In the genomic region with DNA sequence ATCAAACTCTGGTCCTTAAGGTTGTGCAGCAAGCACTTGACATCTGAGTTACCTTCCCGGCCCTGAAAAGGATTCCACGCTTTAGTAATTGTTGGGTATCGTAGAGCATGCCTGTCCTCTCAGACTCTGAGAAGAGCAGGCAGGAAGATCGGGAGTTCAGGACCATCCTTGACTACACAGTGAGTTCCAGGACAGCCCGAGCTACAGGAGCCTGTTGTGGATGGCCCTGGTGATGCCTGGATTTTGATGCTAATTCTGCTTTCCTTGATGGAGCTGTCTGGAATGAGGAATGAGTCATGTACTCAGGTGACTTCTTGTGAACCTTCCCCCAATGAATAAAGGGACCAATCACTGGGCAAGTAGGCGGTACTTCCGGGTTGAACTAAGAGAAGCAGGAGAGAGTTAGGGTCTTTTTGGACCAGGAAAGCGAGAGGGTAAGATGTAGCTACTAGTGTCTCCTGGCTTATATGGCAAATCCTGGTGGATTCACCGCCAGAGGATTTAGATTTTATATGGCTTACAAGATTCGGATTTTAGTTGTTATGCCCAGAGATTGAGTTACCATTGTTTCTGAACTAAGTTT, we compare ENCODE assay signal across 24 mouse cellular contexts. TPM values are rescaled to one million over a fixed set of nuclear protein-coding genes. Genes with fewer than 3 reads are reported as not detected.
DNase-seq lines count a peak whose midpoint lies in the region; ATAC-seq and TF ChIP-seq lines count a peak whose summit lies in the region.
"Had no signal": no experiment of that assay in that cellular context is flagged by ENCODE, and none has a peak within 500 bp of the region (broad histone marks: within the 10 kb centered on the region; RNA-seq: fewer than 3 reads in every experiment).

No protein-coding gene starts in this region.

- no peak overlapping the region for H3K4me2 ChIP-seq in stomach, postnatal 0 days (replicated peaks; ENCODE audit: low read depth)
- H3K4me2 ChIP-seq: forebrain, embryonic 13.5 days; heart, embryonic 12.5 days; heart, embryonic 15.5 days; hindbrain, embryonic 13.5 days; intestine, embryonic 15.5 days had no signal

- peaks cover 2% of the 10 kb centered on the region for H3K4me1 ChIP-seq in ES-Bruce4 (ENCODE audit: control insufficient read depth, insufficient read depth, low read length)
- H3K4me1 ChIP-seq in stomach, postnatal 0 days (replicated peaks; ENCODE audit: control insufficient read depth, insufficient read depth), result no peaks in the 10 kb centered on the region
- H3K4me1 ChIP-seq: forebrain, embryonic 10.5 days; forebrain, embryonic 13.5 days; heart, embryonic 15.5 days; hindbrain, embryonic 13.5 days; intestine, embryonic 15.5 days had no signal

- 85% methylated on average over 10 of the region's 10 CpGs for WGBS in stomach, postnatal 0 days

- H3K36me3 ChIP-seq in ES-Bruce4 (ENCODE audit: control insufficient read depth, insufficient read depth, low read length, poor library complexity, severe bottlenecking), result no peaks in the 10 kb centered on the region
- no peaks in the 10 kb centered on the region for H3K36me3 ChIP-seq in stomach, postnatal 0 days (ENCODE audit: control insufficient read depth, insufficient read depth, low read length)
- H3K36me3 ChIP-seq: forebrain, embryonic 10.5 days; heart, embryonic 12.5 days; heart, embryonic 15.5 days; hindbrain, embryonic 13.5 days; intestine, embryonic 15.5 days had no signal

- H3K9ac ChIP-seq in ES-Bruce4 (ENCODE audit: low read depth, poor library complexity, severe bottlenecking), result peak overlapping the region; percentile 91
- no peak overlapping the region for H3K9ac ChIP-seq in stomach, postnatal 0 days (ENCODE audit: low read length)
- H3K9ac ChIP-seq: forebrain, embryonic 13.5 days; heart, embryonic 12.5 days; heart, embryonic 15.5 days; hindbrain, embryonic 13.5 days; intestine, embryonic 15.5 days had no signal

- H3K27me3 ChIP-seq in ES-Bruce4 (ENCODE audit: control insufficient read depth, insufficient read depth, low read length, poor library complexity, severe bottlenecking), result no peaks in the 10 kb centered on the region
- H3K27me3 ChIP-seq in stomach, postnatal 0 days (ENCODE audit: control insufficient read depth, insufficient read depth, low read length), result no peaks in the 10 kb centered on the region
- H3K27me3 ChIP-seq: forebrain, embryonic 13.5 days; heart, embryonic 12.5 days; heart, embryonic 15.5 days; hindbrain, embryonic 13.5 days; intestine, embryonic 15.5 days had no signal

- peak; percentile 61 for TF ChIP-seq POLR2A in ES-Bruce4 (IDR thresholded peaks at IDR 0.05; ENCODE audit: insufficient read depth, low read length)

- TF ChIP-seq EP300 in ES-Bruce4 (IDR thresholded peaks at IDR 0.05; ENCODE audit: insufficient read depth, low read depth, low read length), result peak; percentile 72
- TF ChIP-seq EP300 in stomach, postnatal 0 days (optimal IDR thresholded peaks at IDR 0.05), result no peak

- H3K4me3 ChIP-seq in ES-Bruce4 (ENCODE audit: low read depth, low read length), result peak overlapping the region; percentile 95
- no peak overlapping the region for H3K4me3 ChIP-seq in stomach, postnatal 0 days (ENCODE audit: low read depth, low read length)
- H3K4me3 ChIP-seq: forebrain, embryonic 10.5 days; forebrain, embryonic 13.5 days; heart, embryonic 12.5 days; heart, embryonic 15.5 days; hindbrain, embryonic 13.5 days; intestine, embryonic 15.5 days had no signal

- no peak for TF ChIP-seq CTCF in ES-Bruce4 (IDR thresholded peaks at IDR 0.05; ENCODE audit: low read depth, low read length)
- no peak for TF ChIP-seq CTCF in stomach, postnatal 0 days (IDR thresholded peaks at IDR 0.05; ENCODE audit: low read depth)

- DNase-seq in heart, adult 11 months, result peak; percentile 80
- no peak for DNase-seq in heart, postnatal 25 days (ENCODE audit: low spot score)
- peak; percentile 91 for DNase-seq in R1 (ENCODE audit: low read depth, low spot score)
- no peak for DNase-seq in stomach, postnatal 0 days (ENCODE audit: low spot score)
- DNase-seq in cerebellum, adult 11 months, result no peak
- DNase-seq in thymus, postnatal 25 days, result no peak
- DNase-seq: adrenal gland, adult 2 months; adrenal gland, postnatal 25 days; cerebellum, adult 18-20 months; cerebellum, adult 9-10 months; cerebellum, postnatal 14 days; gastrocnemius, postnatal 10 days; gastrocnemius, postnatal 36 days; heart, postnatal 10 days; kidney, adult 11 months had no signal

- 0 out of 2 replicates have a peak, but pooled peaks cover 3% of the 10 kb centered on the region for H3K9me3 ChIP-seq in ES-Bruce4 (replicated peaks; ENCODE audit: control insufficient read depth, insufficient read depth, low read length, poor library complexity, severe bottlenecking)
- H3K9me3 ChIP-seq in stomach, postnatal 0 days (ENCODE audit: control insufficient read depth, low read length), result no peaks in the 10 kb centered on the region
- H3K9me3 ChIP-seq: forebrain, embryonic 10.5 days; forebrain, embryonic 13.5 days; heart, embryonic 12.5 days; heart, embryonic 15.5 days; hindbrain, embryonic 13.5 days; intestine, embryonic 15.5 days had no signal

- intact Hi-C loops in heart, postnatal 25 days (cut with DNase I), result loop anchor here (10.0 kb wide), 1 partner anchor 940 kb away; no protein-coding TSS in a partner anchor

- peak overlapping the region; percentile 93 for H3K27ac ChIP-seq in ES-Bruce4 (ENCODE audit: insufficient read depth, low read length)
- H3K27ac ChIP-seq in stomach, postnatal 0 days (replicated peaks), result no peak overlapping the region
- H3K27ac ChIP-seq: forebrain, embryonic 10.5 days; forebrain, embryonic 13.5 days; heart, embryonic 15.5 days; hindbrain, embryonic 13.5 days; intestine, embryonic 15.5 days had no signal

- ATAC-seq in stomach, postnatal 0 days (ENCODE audit: low FRiP score, low TSS enrichment), result no peak
- ATAC-seq: forebrain, embryonic 13.5 days; forebrain, embryonic 16.5 days; hindbrain, embryonic 16.5 days; intestine, embryonic 15.5 days had no signal

RNA-seq across cellular contexts. Expression of a gene that starts 32.4 kb away (rescaled TPM):
- total RNA-seq in heart, postnatal 25 days (2021), result 10 to 100 TPM; 73.5 to 76.8 TPM
- polyA plus RNA-seq in ES-Bruce4 (2011; ENCODE audit: insufficient read depth, insufficient read length, low read depth, missing spikeins), result 26.0 and 26.9 TPM in 2 replicates
- 58.8 and 62.1 TPM in 2 replicates for polyA plus RNA-seq in stomach, postnatal 0 days (2015; fragmentation: Nextera tagmentation; extraction: Ambion mirVana)

RNA-seq across cellular contexts. Expression of a gene that starts 35.8 kb away (rescaled TPM):
- total RNA-seq in heart, postnatal 25 days (2021), result 10 to 100 TPM; 17.4 to 18.5 TPM
- polyA plus RNA-seq in ES-Bruce4 (2011; ENCODE audit: insufficient read depth, insufficient read length, low read depth, missing spikeins), result 41.9 and 44.6 TPM in 2 replicates
- 11.7 and 13.8 TPM in 2 replicates for polyA plus RNA-seq in stomach, postnatal 0 days (2015; fragmentation: Nextera tagmentation; extraction: Ambion mirVana)

Comparison
In these comparisons a context has a peak if more than half of its experiments do, and no peak if none do; other contexts are left out.
1. DNase-seq: peak in heart, adult 11 months (single experiment) and R1 (single experiment); none in heart, postnatal 25 days (single experiment), stomach, postnatal 0 days (single experiment), cerebellum, adult 11 months (single experiment) and thymus, postnatal 25 days (single experiment).